Mouse (Mus musculus) liver, adult 2 months (tissue): ENCODE measurements around the gene Ldlr. TPM values are rescaled to one million over a fixed set of nuclear protein-coding genes. Genes with fewer than 3 reads are reported as not detected.
"Not testable (repeated sequence)": the region's sequence is repeated elsewhere in the genome, so short reads cannot be mapped to it uniquely, and the experiment has no call there.

Source experiments
- DNase-seq: peaks from one replicate; pipeline ENCODE4 v3.0.0-alpha.2; 2011; ENCODE audit warnings: low read depth, low spot score; ENCODE audit errors: extremely low read depth
- H3K27ac ChIP-seq: fragments of 200-500 bp; replicated peaks from 2 replicates; pipeline ENCODE4 v1.5.1; 2012; ENCODE audit warnings: low read depth, mild to moderate bottlenecking, control low read depth, inconsistent platforms, low read length; ENCODE audit not compliant: insufficient read depth
- H3K27me3 ChIP-seq: fragments of 200-500 bp; 2 replicates; pipeline ENCODE4 v1.6.1; 2012; ENCODE audit warnings: mild to moderate bottlenecking, moderate library complexity, low read length, inconsistent platforms; ENCODE audit not compliant: control insufficient read depth, insufficient read depth
- H3K36me3 ChIP-seq: fragments of 200-500 bp; 2 replicates; pipeline ENCODE4 v1.6.1; 2012; ENCODE audit warnings: low read length, inconsistent platforms; ENCODE audit not compliant: control insufficient read depth, insufficient read depth
- H3K4me1 ChIP-seq: fragments of 200-500 bp; 2 replicates; pipeline ENCODE4 v1.6.1; 2011; ENCODE audit warnings: low read length; ENCODE audit not compliant: control insufficient read depth, insufficient read depth
- H3K4me3 ChIP-seq: fragments of 200-500 bp; 2 replicates; pipeline ENCODE4 v1.5.1; 2011; ENCODE audit warnings: low read depth, mild to moderate bottlenecking, control low read depth, low read length, moderate library complexity; ENCODE audit not compliant: insufficient read depth
- H3K79me2 ChIP-seq: fragments of 200-500 bp; 2 replicates; pipeline ENCODE4 v1.6.1; 2012; ENCODE audit warnings: inconsistent platforms, mild to moderate bottlenecking, low read length, moderate library complexity; ENCODE audit not compliant: control insufficient read depth, insufficient read depth
- H3K9ac ChIP-seq: fragments of 200-500 bp; 2 replicates; pipeline ENCODE4 v1.6.1; 2012; ENCODE audit warnings: low read depth, mild to moderate bottlenecking, control low read depth, inconsistent platforms, low read length
- CTCF ChIP-seq: fragments of 200-500 bp; IDR thresholded peaks from 2 replicates; pipeline ENCODE4 v1.5.1; 2011; ENCODE audit warnings: low read depth, low read length, control low read depth
- POLR2A ChIP-seq: fragments of 200-500 bp; IDR thresholded peaks from 2 replicates; pipeline ENCODE4 v1.6.1; 2011; ENCODE audit warnings: low read length, control low read depth; ENCODE audit not compliant: insufficient read depth; ENCODE audit errors: extremely low read depth
- WGBS: fragments of 180-500 bp; shearing (Covaris S2); methylation state at CpG from one replicate; pipeline ENCODE4 v1.1.7; 2018; 5-methylcytosine and 5-hydroxymethylcytosine counted together
- polyA plus RNA-seq: library from polyadenylated mRNA; depleted of rRNA; stranded (reverse); fragments of >200 nt; gene quantifications from 2 replicates; pipeline ENCODE4 v1.2.3, GENCODE M21; 2012
- total RNA-seq: library from RNA; depleted of rRNA; stranded (reverse); fragments of >200 nt; gene quantifications from 2 replicates; pipeline ENCODE4 v1.2.3, GENCODE M21; 2014

The Ldlr gene
- total and polyA plus RNA-seq, 2 experiments = 61.4 to 105 TPM

GRCm38 (mm10) chr9:21762135-21762534 lies 38.9 kb downstream of the Ldlr start:
- TF ChIP-seq POLR2A (no peak), CTCF (no peak)
- Histone ChIP-seq H3K4me3 (no peak overlapping the region), H3K36me3 (no peaks in the 10 kb centered on the region), H3K79me2 (no peaks in the 10 kb centered on the region), H3K27ac (peak overlapping the region; percentile 88), H3K9ac (no peak overlapping the region), H3K27me3 (no peaks in the 10 kb centered on the region), H3K4me1 (peaks cover 18% of the 10 kb centered on the region)
- peak; percentile 100 for DNase-seq

GRCm38 (mm10) chr9:21764084-21764999 lies 41.1 kb downstream of the Ldlr start:
- no peaks in the 10 kb centered on the region for H3K27me3 ChIP-seq
- H3K4me3 ChIP-seq = no peak overlapping the region
- peaks cover 13% of the 10 kb centered on the region for H3K4me1 ChIP-seq
- H3K27ac ChIP-seq = peak overlapping the region; percentile 41
- TF ChIP-seq POLR2A (no peak), CTCF (peak; percentile 26; the same call in 1 of the 2 replicates)
- DNase-seq = peak; percentile 96
- H3K9ac ChIP-seq = peak overlapping the region; percentile 3; the same call in 1 of the 2 replicates
- H3K36me3 ChIP-seq = peaks cover 12% of the 10 kb centered on the region
- H3K79me2 ChIP-seq = no peaks in the 10 kb centered on the region
- WGBS = 42% methylated on average over 6 of the region's 6 CpGs

DNA sequence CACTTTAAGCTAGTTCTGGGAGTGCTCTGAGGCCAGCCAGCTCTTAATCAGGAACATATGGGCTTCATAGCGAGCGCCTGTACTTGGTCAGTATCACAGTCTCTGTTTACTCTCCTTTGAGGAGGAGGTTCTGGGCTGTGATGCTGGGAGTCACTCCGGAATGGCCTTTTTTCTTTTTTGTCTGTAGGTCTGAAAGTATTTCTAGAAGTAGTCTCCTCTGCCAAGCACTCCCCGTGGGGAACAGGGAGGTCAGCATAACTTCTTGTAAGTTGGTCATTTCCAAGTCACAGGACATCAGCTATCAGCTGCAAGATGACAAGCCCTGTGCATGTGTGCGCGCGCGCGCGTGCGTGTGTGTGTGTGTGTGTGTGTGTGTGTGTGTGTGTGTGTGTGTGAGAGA lies 44.6 kb downstream of the Ldlr start:
- DNase-seq = no peak
- Histone ChIP-seq H3K27me3 (no peaks in the 10 kb centered on the region), H3K4me3 (no peak overlapping the region), H3K79me2 (no peaks in the 10 kb centered on the region), H3K4me1 (peaks cover 4% of the 10 kb centered on the region; the same call in 1 of the 2 replicates), H3K9ac (no peak overlapping the region), H3K27ac (no peak overlapping the region), H3K36me3 (peaks cover 24% of the 10 kb centered on the region)
- WGBS = 85% methylated on average over 11 of the region's 11 CpGs
- TF ChIP-seq POLR2A (no peak), CTCF (no peak)

DNA sequence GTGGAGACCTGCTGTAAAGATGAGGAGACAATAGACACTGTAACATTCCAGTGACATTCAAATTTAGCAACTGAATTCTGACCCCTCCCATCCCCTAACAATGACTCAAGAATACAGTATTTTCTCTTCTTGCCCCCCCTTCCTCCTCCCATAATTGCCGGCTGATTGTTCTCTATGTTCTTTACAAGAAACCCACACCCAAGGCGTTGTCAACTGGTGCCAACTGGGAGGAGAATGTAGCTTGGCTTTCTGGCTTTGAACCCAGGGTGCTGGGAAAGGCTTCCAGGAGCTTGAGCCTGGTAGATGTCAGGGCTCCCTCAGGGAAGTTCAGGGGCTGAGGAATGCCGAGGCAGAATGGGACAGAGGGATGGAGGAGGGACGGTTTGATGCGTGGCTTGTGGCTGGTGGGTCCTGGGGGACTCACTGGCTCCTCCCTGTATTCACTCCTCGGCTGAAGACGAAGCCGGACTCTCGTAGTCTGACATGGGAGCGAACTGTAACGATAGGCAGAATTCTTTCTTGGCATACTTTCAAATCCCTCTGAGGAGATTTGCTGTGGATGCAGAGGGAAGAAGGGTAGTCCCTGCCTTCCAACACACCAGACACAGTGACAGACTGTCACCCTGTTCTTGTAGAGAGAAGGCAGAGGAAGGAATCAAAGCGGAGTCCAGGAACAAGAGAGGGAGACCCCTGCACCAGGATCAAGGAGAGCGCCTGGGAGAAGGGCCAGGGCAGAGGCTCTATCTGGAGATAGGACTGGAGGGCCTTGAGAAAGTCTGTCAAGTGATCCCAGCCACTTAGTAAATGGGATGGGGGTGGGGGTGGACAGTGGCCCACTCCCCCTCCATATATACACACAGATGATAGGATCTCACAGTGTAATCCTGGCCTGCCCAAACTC lies 45.5 kb downstream of the Ldlr start:
- H3K36me3 ChIP-seq = peaks cover 29% of the 10 kb centered on the region
- H3K4me3 ChIP-seq = no peak overlapping the region
- H3K9ac ChIP-seq = no peak overlapping the region
- 0 out of 2 replicates have a peak overlapping the region, but pooled peaks have one; percentile 29 for H3K27ac ChIP-seq
- no peaks in the 10 kb centered on the region for H3K79me2 ChIP-seq
- WGBS = 83% methylated on average over 13 of the region's 13 CpGs
- no peak for DNase-seq
- no peaks in the 10 kb centered on the region for H3K27me3 ChIP-seq
- peaks cover 2% of the 10 kb centered on the region; the same call in 1 of the 2 replicates for H3K4me1 ChIP-seq
- TF ChIP-seq CTCF = no peak
- no peak for TF ChIP-seq POLR2A

DNA sequence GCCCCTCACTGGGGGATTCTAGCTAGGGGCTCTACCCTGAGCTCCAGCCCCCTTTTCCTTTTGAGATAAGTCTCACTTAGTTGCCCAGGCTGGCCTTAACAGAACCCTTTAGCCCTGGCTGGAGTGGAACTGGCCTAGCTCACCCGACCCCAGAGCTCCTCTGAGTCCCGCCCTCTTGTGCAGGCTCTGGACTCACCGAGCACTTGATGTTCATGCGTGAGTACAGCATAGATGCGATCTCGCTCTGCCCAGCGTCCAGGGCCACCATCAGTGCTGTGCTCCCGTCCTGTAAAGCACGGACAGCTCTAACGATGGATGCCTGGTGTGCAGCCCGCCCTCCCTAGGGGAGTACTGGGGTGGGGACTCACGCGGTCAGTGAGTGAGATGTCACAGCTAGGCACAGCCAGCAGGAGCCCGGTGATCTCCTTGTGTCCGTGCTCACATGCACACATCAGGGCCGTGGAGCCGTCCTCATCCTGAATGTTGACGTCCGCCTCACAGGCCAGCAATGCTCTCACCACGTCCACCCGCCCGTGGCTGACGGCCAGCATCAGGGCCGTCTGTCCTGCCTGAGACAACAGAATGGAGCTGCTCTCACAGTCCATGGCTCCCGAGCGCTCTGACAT lies 46.4 kb downstream of the Ldlr start:
- 84% methylated on average over 26 of the region's 26 CpGs for WGBS
- H3K9ac ChIP-seq = 0 out of 2 replicates have a peak overlapping the region, but pooled peaks have one; percentile 12

GRCm38 (mm10) chr9:21773396-21773795 lies 50.1 kb downstream of the Ldlr start:
- not testable (repeated sequence) for H3K9ac ChIP-seq, H3K4me1 ChIP-seq, H3K27me3 ChIP-seq, H3K27ac ChIP-seq, H3K79me2 ChIP-seq, DNase-seq, H3K4me3 ChIP-seq
- WGBS = 83% methylated on average over 5 of the region's 5 CpGs
- H3K36me3 ChIP-seq = peaks cover 43% of the 10 kb centered on the region

More for the DNA sequence above, 46.4 kb downstream of the Ldlr start:
- no peak overlapping the region for H3K27ac ChIP-seq
- H3K4me3 ChIP-seq = no peak overlapping the region
- no peaks in the 10 kb centered on the region for H3K79me2 ChIP-seq
- TF ChIP-seq POLR2A (no peak), CTCF (no peak)
- no peaks in the 10 kb centered on the region for H3K27me3 ChIP-seq
- no peaks in the 10 kb centered on the region for H3K4me1 ChIP-seq
- peaks cover 32% of the 10 kb centered on the region for H3K36me3 ChIP-seq
- no peak for DNase-seq
